Mouse (Mus musculus): ENCODE results near the gene Mthfd1l.

DNA sequence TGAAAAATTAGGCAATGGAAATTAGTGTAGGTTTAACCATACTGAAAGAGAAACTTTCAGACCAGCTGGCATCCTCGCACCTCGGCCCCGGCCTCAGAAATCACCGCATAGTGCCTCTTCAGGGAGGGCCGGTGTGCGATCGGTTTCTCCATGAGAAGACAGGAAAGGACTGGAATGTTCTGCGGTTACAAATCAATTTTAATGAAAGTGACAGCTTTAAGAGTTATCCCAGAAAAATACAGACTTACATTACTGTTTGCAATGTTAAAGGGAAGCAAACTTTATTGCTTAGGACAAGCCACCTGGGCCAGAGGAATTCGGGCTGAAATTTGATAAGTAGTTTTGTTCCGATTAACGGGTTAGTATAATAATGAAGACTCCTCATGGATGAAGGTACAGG lies 65.7 kb downstream of the Mthfd1l start:
- TF ChIP-seq CTCF (IDR thresholded peaks at IDR 0.05; ENCODE audit: borderline replicate concordance, insufficient read depth, low read depth, low read length) (no peak), POLR2A (IDR thresholded peaks at IDR 0.05; ENCODE audit: borderline replicate concordance, insufficient read depth, low read length) (no peak)
